Mouse (Mus musculus) ES-E14 (cell line): ENCODE data around the gene Snf8. TPM values are rescaled to one million over a fixed set of nuclear protein-coding genes. Genes with fewer than 3 reads are reported as not detected.

Experiments used
- DNase-seq: peaks from one replicate; pipeline ENCODE4 v3.0.0-alpha.2; 2013; ENCODE audit warnings: low read depth, low spot score
- H3K27ac ChIP-seq: 2 replicates; pipeline ENCODE4 v1.5.1; 2012; ENCODE audit warnings: low read depth, mild to moderate bottlenecking, low read length, moderate library complexity, mixed read lengths; ENCODE audit not compliant: poor library complexity, insufficient read depth, severe bottlenecking
- H3K36me3 ChIP-seq: 2 replicates; pipeline ENCODE4 v1.6.1; 2012; ENCODE audit warnings: mild to moderate bottlenecking, low read length, moderate library complexity, mixed read lengths; ENCODE audit not compliant: control insufficient read depth, poor library complexity, insufficient read depth, severe bottlenecking
- H3K4me1 ChIP-seq, 2 experiments: fragments of 150-350 bp in 1 of 2; sonication (generic) in 1 of 2; 2 replicates each; pipeline ENCODE4 v1.6.1; 2012; ENCODE audit warnings: low read length in 2 of 2, mild to moderate bottlenecking in 1 of 2, mixed read lengths in 1 of 2; ENCODE audit not compliant: control insufficient read depth in 2 of 2, insufficient read depth in 2 of 2, poor library complexity in 1 of 2
- H3K4me3 ChIP-seq, 2 experiments: fragments of 150-350 bp in 1 of 2; sonication (generic) in 1 of 2; 2 replicates each; pipeline ENCODE4 v1.5.1; 2012; ENCODE audit warnings: low read length in 2 of 2, low read depth in 1 of 2, mild to moderate bottlenecking in 1 of 2, mixed read lengths in 1 of 2; ENCODE audit not compliant: insufficient read depth in 1 of 2, poor library complexity in 1 of 2, severe bottlenecking in 1 of 2
- H3K9ac ChIP-seq: 2 replicates; pipeline ENCODE4 v1.6.1; 2012; ENCODE audit warnings: low read depth, mild to moderate bottlenecking, low read length, mixed read lengths; ENCODE audit not compliant: poor library complexity, insufficient read depth, severe bottlenecking
- H3K9me3 ChIP-seq: fragments of 150-350 bp; sonication (generic); 2 replicates; pipeline ENCODE4 v1.6.1; 2012; ENCODE audit warnings: low read depth, mild to moderate bottlenecking, low read length; ENCODE audit not compliant: control insufficient read depth, insufficient read depth
- CHD2 ChIP-seq: IDR thresholded peaks from 2 replicates; pipeline ENCODE4 v1.6.1; 2014; ENCODE audit warnings: mild to moderate bottlenecking, low read depth, low read length, inconsistent platforms
- HCFC1 ChIP-seq: IDR thresholded peaks from 2 replicates; pipeline ENCODE4 v1.6.1; 2012; ENCODE audit warnings: low read length, inconsistent platforms, borderline replicate concordance; ENCODE audit not compliant: insufficient read depth
- MAFK ChIP-seq: IDR thresholded peaks from 2 replicates; pipeline ENCODE4 v1.6.1; 2014; ENCODE audit warnings: mild to moderate bottlenecking, low read depth, low read length, inconsistent platforms; ENCODE audit not compliant: insufficient read depth
- ZC3H11A ChIP-seq: IDR thresholded peaks from 2 replicates; pipeline ENCODE4 v1.6.1; 2012; ENCODE audit warnings: low read depth, mild to moderate bottlenecking, inconsistent platforms, low read length, borderline replicate concordance
- ZNF384 ChIP-seq: IDR thresholded peaks from 2 replicates; pipeline ENCODE4 v1.6.1; 2012; ENCODE audit warnings: low read depth, low read length, inconsistent platforms
- in situ Hi-C, 2 experiments: fragments of 600-800 bp; cut with MboI; formaldehyde crosslinking; loops; one replicate each; pipeline ENCODE4 v1.15.1; 2025; ENCODE audit warnings: low sequenced_read_pairs in 2 of 2, inconsistent platforms in 1 of 2; ENCODE audit not compliant: unreplicated experiment in 2 of 2
- total RNA-seq: library from RNA; depleted of rRNA; stranded (reverse); fragments of 300-350 nt; gene quantifications from 2 replicates; pipeline ENCODE4 v1.2.3, GENCODE M21; 2012

Gene Snf8
- total RNA-seq, 1 experiment: 79.4 TPM

DNA sequence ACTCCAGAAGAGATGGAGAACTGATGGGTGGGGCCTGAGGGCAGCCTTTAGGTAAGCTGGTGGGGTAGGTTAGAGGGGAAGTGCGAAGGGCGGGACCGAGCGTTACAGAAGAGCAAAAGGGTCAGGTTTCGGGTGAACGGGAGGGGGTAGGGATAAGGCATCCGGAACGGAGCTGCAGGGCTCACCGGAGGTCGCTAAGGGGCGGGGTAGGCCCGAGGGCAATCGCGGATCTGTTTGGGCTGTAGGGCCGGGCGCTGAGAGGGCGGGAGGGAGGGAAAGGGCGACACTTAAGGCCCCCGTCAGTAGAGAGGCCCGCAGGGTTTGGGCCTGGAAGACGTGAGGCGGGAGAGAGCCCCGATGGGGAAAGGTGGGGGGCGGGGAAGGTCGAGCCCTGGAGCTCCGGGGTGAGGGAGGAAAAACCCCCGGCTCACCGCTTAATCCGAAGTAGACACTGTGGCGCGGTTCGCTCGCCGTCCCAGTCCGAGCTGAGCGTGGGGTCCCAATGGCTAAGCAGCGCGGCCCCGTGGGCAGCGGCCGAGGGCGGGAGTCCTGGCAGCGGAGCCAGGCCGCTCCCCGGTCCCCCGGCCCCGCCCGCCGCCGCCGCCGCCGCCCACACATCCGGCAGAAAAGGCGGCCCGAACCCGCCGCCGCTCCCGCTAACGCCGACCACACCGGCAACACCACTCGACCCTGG, 30.0 kb downstream of the Snf8 start:
- Histone ChIP-seq H3K36me3 (peaks cover 19% of the 10 kb centered on the region), H3K4me3 (peak overlapping the region; percentile 96 to 99), H3K27ac (peak overlapping the region; percentile 93), H3K9me3 (no peaks in the 10 kb centered on the region), H3K4me1 (no peaks in the 10 kb centered on the region; a peak in 1 of 4 replicates), H3K9ac (peak overlapping the region; percentile 97)
- peak; percentile 86 for DNase-seq
- no peak for TF ChIP-seq ZNF384
- TF ChIP-seq ZC3H11A: no peak
- no peak for TF ChIP-seq HCFC1
- TF ChIP-seq MAFK: no peak
- no peak for TF ChIP-seq CHD2
- in situ Hi-C loops: no loop called here

DNA sequence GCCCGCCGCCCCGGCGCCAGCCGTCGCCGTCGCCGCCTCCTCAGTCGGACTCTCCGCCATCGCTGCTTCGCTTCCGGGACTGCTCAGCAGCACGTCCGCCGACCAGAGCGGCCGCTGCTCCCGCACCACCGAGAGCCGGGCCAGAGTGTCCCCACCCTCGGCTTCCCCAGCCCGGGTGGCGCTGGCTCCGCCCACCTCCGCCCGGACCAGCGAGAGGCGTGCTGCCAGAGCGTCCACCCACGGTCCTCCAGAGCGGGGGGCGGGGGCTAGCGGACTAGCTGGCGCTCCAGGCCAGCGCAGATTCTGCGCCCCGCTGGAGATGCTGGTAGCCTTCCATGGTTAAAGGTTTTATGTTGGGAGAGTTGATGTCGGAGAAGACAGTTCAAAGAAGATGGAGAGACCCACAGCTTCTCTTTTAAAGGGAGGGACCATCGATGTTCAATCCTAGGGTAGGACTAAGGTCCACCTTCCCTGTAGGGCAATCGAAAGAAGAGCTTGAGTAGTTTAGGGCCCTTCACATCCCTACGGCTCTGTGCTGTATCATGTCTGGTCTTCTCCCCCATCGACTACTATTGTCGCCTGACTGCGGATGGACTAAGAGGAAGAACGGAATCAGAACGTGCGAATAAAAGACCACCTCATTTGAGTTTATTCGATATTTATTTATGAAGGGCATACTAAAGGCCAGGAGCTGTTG, 30.7 kb downstream of the Snf8 start, which contains the start of gene Ube2z:
TSS of gene Ube2z (minus strand) at position 174 of the 697 bp plus-strand sequence.
- no peaks in the 10 kb centered on the region; a peak in 2 of 4 replicates for H3K4me1 ChIP-seq
- peak within 1 kb of the TSS; percentile 93 for H3K27ac ChIP-seq
- H3K9me3 ChIP-seq: no peaks in the 10 kb centered on the region
- TF ChIP-seq ZNF384 (no peak), ZC3H11A (no peak), HCFC1 (peak; percentile 66; the same call in 1 of the 2 replicates)
- H3K4me3 ChIP-seq: peak within 1 kb of the TSS; percentile 96 to 99
- H3K36me3 ChIP-seq: peaks cover 19% of the 10 kb centered on the region
- in situ Hi-C loops: no loop called here
- DNase-seq: peak; percentile 83
- peak within 1 kb of the TSS; percentile 97 for H3K9ac ChIP-seq

DNA sequence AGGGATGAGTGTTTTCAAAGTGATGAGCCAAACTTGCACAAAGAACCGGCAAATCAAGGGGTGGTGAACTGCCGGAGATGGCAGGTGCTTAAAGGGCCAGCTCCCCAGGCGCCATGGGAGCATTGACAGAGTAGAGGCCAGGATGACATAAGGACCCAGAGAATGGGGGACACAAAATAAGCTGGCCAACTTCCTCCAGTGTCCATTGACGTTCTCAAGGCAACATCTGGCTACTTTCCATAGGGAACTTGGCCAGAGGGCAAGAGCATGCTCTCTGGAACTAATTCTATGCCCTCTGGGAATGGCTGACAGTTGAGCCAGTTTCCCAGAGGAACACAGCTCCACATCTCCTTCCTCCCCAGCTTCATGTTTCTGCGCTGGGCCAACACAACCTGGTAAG, 33.5 kb downstream of the Snf8 start:
- Histone ChIP-seq H3K9ac (no peak overlapping the region), H3K27ac (no peak overlapping the region), H3K4me3 (no peak overlapping the region), H3K9me3 (no peaks in the 10 kb centered on the region), H3K36me3 (peaks cover 13% of the 10 kb centered on the region), H3K4me1 (no peaks in the 10 kb centered on the region; a peak in 2 of 4 replicates)
- TF ChIP-seq ZNF384 (no peak), HCFC1 (no peak), ZC3H11A (no peak), MAFK (no peak), CHD2 (no peak)
- DNase-seq: no peak
- in situ Hi-C loops: no loop called here

DNA sequence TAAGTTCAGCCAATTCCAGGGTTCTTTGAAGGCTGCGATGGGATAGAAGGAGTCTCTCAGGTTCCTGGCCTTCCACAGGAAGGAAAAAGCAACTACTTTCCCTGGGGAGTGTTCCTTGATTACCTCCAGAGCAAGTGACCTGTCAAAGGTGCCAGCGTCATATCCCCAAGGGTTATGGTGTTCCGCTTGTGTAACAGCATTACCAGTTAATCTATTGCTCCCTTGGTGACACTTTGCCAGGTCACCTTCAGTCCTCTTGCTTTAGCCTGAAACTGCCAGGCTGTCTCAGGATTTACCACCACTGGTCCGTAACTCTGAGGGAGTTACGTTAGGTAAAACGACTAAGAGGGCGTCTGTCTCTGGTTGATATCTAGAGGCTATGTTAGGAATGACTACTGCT, 35.7 kb downstream of the Snf8 start:
- no peak overlapping the region for H3K4me3 ChIP-seq
- H3K36me3 ChIP-seq: peaks cover 18% of the 10 kb centered on the region
- H3K9me3 ChIP-seq: no peaks in the 10 kb centered on the region
- no peak overlapping the region for H3K9ac ChIP-seq
- TF ChIP-seq HCFC1: no peak
- no peak for TF ChIP-seq ZNF384
- TF ChIP-seq CHD2: no peak
- TF ChIP-seq MAFK: no peak
- TF ChIP-seq ZC3H11A: no peak
- no peak for DNase-seq
- peaks cover 0 to 2% of the 10 kb centered on the region in 2 experiments; a peak in 2 of 4 replicates for H3K4me1 ChIP-seq
- H3K27ac ChIP-seq: no peak overlapping the region
- in situ Hi-C loops: no loop called here
